Mouse (Mus musculus): ENCODE measurements around the gene Myo1a.

The Myo1a gene

DNA sequence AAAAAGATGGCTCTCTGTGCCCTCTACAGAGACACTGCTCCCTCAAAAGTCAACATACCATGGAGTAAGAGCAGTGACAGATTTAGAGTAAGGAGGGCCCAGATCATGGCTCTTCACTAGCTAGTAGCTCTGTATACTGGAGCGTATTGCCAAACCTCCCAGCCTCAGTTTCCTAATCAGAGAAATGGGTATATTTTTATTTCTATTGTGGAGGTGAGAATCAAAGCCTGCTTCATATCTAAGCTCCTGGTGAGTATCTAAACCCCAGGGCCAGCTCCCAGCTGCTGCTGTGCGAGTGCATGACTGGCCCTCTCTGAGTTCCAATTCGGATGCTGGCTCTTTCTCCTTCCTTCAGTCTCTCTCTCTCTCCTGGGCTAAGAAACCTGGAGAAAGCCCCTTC is 19.2 kb downstream of the Myo1a start, which contains the start of gene Tac2:
TSS of gene Tac2 (plus strand) at position 301 of the 400 bp plus-strand sequence.
- in situ Hi-C loops (cut with MboI, MseI): no loop called here

- in situ Hi-C loops (cut with MboI, MseI): no loop called here
Observed at GRCm38 (mm10) chr10:127725136-127725535, 20.2 kb downstream of the Myo1a start.

DNA sequence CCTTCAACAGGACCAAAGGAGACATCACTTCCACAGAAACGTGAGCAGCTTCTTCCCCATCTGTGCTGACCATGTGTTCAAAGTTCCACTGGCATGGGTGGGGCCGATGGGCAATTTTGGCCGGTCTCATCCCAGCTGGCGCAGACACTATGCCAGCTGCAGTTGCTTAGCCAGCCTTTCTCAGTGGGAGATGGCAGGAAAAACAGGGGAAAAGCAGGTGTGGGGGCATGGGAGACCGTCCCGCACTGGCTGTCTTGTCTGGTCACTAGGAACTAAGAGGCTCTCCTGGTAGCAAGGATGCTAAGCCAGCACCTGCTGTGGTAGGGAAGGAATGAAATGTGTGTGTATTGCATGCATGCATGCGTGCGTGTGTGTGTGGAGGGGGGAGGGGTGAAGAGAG is 23.5 kb downstream of the Myo1a start:
- in situ Hi-C loops (cut with MboI, MseI): no loop called here

DNA sequence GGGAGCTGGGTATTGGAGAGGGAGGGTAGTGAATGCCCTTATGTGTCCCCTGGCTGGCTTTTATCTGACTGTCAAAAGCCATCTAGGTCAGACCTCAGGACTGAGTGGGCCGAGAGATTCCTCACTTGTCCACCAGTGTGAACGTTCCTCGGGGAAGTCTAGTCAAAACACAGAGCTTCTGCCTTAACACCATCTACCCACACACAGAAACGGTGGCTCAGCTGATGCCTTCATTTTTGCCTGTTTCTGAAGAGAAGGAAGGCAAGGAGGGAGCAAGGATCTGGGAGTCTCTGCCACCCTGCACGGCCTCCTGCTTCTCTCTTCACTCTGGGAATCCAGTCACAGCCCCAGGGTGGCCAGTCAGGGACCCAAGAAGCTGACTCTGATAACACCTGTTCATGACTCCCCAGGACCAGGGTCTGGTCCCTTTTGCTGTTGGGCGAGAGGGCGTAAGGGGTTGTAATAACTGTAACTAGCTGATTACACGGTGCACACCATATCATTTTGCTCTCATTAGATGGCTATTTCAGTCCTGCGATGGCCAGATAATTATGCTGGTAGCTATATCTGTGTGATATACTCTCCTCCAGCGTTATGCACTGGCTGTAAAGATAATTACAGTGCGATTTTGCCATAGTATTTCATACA is 25.4 kb downstream of the Myo1a start:
- in situ Hi-C loops (cut with MboI, MseI): loop anchor here (5.0 kb wide), 1 partner anchor 98 kb away; no protein-coding TSS in a partner anchor

DNA sequence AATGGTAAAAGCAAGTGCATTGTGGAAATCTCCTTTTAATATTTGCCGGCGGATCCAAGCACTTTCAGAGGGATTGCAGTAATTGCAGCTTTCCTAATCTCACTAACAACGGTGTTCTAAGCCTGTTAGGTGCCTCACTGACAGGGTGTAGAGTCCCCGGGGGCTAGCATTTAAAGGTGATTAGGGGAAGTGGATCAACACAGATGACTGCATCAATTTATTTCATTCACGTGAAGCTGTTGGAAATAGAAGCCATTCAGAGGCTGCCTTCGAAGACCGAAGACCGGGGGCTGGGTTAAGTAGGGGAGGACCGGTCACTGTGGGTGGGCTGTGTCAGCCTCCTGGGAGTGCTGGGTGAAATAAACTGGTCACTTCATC is 26.0 kb downstream of the Myo1a start:
- in situ Hi-C loops (cut with MboI, MseI): loop anchor here (5.0 kb wide), 1 partner anchor 99 kb away; no protein-coding TSS in a partner anchor

DNA sequence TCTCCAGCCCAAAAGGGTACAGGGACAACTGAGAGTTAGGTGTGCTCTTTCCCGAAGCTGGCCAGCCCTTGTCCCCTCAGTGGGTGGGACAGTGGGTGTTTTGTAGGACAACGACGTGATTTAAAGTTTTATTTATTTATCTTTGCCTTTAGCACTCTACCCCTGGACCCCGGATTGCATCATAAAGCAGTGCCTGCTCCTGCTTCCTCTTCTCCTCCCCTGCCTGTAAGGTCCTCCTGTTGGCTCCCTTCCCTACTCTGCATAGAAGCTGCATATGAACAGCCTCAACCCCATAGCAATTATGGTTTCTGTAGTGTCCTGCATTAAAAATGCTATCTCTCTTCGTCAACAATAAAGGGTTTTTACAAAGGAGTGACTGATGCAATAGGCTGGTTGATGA is 26.4 kb downstream of the Myo1a start:
- in situ Hi-C loops (cut with MboI, MseI): loop anchor here (5.0 kb wide), 1 partner anchor 99 kb away; no protein-coding TSS in a partner anchor

GRCm38 (mm10) chr10:127734434-127734833 is 29.5 kb downstream of the Myo1a start:
- in situ Hi-C loops (cut with MboI, MseI): loop anchor here (5.0 kb wide), 1 partner anchor 102 kb away; no protein-coding TSS in a partner anchor

DNA sequence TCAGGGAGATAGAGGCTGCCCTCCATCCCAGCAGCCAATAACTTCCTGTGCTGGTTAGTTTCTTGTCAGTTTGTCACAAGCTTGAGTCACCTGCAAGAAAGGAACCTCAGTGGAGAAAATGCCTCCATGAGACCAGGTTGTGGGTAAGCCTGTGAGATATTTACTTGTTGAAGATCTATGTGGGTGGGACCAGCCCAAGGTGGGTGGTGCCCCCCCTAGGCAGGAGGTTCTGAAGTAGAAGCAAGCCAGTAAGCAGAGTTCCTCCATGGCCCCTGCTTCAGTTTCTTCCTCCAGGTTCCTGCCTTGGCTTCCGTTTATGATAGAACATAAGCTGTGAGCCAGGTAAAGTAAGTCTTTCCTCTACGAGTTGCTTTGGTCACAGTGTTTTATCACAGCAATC is 31.3 kb downstream of the Myo1a start:
- in situ Hi-C loops (cut with MboI, MseI): no loop called here

DNA sequence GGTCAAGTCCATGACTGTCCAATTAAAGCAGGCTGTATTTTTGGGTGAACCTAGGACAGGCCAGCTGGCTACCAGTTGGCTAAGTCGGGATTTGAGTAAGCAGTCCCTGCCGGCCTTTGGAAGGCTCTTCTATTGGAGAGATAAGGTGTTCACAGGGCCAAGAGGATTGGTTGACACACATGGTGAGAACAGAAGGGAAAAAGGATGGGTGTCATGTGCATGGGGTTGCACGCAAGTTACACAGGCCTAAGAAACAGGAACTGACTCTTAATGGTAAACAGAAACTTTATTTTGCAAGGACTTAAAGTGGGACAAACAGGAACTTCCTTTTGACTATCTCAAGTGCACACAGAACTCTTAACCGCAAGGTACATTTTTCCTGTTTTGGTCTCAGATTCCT is 31.9 kb downstream of the Myo1a start:
- in situ Hi-C loops (cut with MboI, MseI): no loop called here

DNA sequence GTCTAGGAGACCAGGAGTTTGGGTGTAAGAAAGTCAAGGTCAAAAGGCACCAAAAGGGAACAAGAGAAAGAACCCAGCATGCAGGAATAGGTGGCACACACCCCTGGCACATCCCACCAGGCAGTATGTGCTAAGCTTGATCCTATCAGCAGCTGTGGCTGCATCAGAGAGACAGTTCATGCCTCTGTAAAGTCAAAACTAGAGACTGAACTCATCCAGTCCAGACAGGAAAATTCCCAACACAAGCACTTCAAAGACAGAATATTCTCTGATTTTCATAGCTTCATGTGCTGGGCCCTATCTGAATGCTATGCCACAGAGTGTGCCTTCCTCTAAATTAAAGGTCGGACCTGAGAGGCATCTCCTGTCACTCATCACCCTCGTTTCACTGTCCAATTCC is 32.6 kb downstream of the Myo1a start:
- in situ Hi-C loops (cut with MboI, MseI): no loop called here

DNA sequence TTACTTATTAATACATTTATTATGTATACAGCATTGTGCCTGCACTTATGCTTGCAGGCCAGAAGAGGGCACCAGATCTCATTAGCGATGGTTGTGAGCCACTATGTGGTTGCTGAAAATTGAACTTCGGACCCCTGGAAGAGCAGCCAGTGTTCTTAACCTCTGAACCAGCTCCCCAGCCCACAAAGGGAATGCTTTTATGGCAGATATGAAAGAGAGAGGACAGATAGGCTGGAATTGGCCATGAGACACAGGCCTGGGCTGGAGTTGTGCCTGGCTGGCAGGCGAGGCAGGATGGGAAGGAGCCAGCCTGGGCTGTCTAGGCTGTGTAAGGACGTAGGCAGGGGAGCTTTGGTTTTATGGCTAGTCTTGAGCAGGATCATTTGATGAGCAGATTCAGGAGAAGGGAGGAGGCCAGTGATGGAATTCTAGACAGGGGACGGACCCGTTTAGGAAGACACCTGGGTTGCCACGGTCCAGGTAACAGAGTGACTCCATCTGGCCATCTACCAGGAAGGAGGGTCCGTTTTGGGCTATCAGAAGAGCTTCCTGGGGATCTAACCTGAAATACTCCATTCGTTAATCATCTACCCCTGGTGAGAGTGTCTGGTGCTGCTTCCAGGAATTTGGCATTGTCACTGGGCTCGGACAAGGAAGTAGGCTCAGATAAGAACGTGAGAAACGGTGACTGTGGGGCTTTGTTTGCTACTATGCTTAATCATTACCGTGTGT is 33.3 kb downstream of the Myo1a start:
- in situ Hi-C loops (cut with MboI, MseI): no loop called here

DNA sequence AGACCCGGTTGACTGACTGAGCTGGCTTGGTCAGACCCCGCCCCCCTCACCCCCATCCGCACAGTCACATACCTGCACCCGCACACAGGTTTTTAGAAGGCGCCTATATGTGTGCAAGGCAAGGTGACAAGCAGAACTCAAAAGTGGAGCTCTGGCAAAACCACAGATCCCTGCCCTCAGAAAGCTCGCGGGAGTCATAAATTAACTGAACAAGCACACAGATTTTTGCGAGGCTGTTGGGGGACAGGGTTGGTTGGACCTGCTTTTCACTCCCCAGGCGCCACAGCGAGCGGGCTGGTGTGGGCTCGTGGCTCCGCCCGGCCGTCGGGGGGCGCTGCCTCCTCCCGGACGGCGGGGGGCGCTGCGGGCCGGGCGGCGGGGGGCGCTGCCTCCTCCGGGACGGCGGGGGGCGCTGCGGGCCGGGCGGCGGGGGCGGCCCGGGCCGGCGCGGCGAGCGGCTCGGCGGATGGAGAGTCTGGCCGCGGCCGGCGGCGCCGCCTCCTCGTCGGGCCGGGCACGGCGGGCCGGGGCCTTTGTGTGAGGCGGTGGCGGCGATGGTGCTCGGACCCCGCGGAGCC is 34.2 kb downstream of the Myo1a start, which contains the start of gene Zbtb39:
TSS of gene Zbtb39 (plus strand) at position 456 of the 578 bp plus-strand sequence.
- in situ Hi-C loops (cut with MboI, MseI): no loop called here

- in situ Hi-C loops (cut with MboI, MseI): no loop called here
Observed at GRCm38 (mm10) chr10:127739661-127740161, 34.7 kb downstream of the Myo1a start.

- in situ Hi-C loops (cut with MboI, MseI): no loop called here
Observed at GRCm38 (mm10) chr10:127744661-127745060, 39.7 kb downstream of the Myo1a start.

DNA sequence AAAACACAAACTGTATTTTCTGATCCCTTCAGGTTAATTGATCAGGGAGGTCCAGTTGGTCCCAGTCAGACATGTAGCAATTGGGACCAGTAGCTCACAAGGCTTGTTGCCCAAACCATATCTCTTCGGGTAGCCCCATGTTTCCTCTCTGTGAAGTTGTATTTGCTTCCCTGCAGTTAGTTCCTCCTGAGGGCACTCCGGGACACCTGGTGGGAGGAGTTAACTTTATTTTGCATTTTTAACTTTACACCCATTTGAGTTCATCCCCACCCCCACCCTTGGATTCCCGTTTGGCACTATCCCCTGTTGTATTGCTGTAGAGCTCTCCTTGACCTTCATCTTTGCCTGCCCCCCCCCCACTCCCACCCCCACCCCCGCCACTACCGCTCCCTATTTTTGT is 40.9 kb downstream of the Myo1a start:
- in situ Hi-C loops (cut with MboI, MseI): no loop called here

- in situ Hi-C loops (cut with MboI, MseI): no loop called here
Observed at GRCm38 (mm10) chr10:127747254-127747653, 42.3 kb downstream of the Myo1a start.

GRCm38 (mm10) chr10:127748847-127749612 is 44.1 kb downstream of the Myo1a start:
- in situ Hi-C loops (cut with MboI, MseI): no loop called here

GRCm38 (mm10) chr10:127750136-127750777 is 45.3 kb downstream of the Myo1a start:
- in situ Hi-C loops (cut with MboI, MseI): no loop called here

DNA sequence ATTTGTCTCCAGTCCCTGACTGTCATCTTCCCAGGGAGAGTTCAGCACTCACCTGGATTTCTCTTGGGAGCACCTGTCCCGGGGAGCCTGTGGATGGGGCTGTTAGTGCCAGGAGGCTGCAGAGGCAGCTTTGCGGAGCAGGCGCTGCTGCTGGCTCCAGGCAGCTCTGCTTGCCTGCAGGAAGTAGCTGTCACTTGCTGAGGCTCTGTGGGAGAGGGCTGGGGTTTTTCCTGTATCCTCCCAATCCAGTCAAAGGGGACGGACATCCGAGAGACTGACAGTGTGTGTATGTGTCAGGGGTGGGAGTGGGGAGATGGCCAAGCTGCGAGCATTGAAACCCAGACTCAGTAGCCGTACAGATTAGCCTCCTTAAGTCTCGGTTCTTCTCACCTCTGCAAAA is 46.6 kb downstream of the Myo1a start, which contains the start of gene Gpr182:
TSS of gene Gpr182 (minus strand) at position 185 of the 400 bp plus-strand sequence.
- in situ Hi-C loops (cut with MboI, MseI): no loop called here

DNA sequence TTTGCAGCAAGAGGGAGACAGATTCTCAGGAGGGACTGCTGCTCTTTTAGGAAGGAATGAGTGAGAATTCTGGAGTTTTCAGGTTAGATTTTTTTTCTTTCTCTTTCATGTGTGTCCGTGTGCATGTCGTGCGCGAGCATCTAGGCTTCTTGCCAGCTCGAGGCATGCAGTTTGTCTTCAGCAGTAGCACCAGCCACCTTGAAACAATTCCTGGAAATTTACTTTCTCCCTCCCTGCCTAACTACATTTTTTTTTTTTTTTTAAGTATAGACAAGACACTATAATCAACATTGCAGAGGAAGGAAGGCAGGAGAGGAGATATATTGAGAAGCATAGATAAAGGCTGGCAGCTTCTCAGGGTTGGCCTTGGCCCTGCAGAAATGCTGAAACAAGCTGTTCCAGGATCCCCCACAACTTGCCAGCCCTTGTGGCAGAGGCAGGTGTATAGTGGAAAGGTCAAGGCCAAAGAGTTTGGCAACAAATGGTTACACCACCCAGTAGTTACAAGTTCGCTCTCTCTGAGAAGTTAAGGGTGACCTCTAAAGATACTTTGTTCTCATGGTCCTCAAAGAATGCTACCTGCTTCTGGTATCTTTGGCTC is 49.7 kb downstream of the Myo1a start:
- in situ Hi-C loops (cut with MboI, MseI): no loop called here

DNA sequence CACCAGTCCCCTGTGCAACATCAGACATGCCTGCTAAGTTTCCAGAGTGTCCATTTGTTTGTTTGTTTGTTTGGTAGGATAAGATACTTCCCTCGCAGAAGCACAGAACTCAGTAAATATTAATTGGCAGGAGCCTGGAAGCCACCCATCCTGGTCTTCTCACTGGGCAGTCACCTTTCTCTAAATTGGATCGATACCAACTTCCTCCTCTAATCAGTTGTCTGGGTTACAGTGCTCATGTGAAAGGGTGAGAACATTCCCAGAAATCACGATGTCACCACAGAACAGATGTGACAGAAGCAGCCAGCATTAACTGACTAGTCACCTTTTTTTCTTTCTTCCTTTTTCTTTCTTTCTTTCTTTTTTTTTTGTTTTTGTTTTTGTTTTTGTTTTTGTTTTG is 50.3 kb downstream of the Myo1a start:
- in situ Hi-C loops (cut with MboI, MseI): no loop called here
